Mouse (Mus musculus): Measurements from ENCODE around the gene Sdf2. TPM values are rescaled to one million over a fixed set of nuclear protein-coding genes. Genes with fewer than 3 reads are reported as not detected.
"Not testable (repeated sequence)": the region's sequence is repeated elsewhere in the genome, so short reads cannot be mapped to it uniquely, and the experiment has no call there.

Sdf2 gene
- polyA plus RNA-seq, 1 experiment = 121 TPM

- TF ChIP-seq POLR2A (IDR thresholded peaks at IDR 0.05; ENCODE audit: borderline replicate concordance, insufficient read depth, low read length) = no peak
- TF ChIP-seq CTCF (IDR thresholded peaks at IDR 0.05; ENCODE audit: borderline replicate concordance, insufficient read depth, low read depth, low read length) = no peak
- Histone ChIP-seq H3K4me1 (ENCODE audit: control insufficient read depth, insufficient read depth, low read length) (no peaks in the 10 kb centered on the region; the same call in 1 of the 2 replicates), H3K27me3 (ENCODE audit: control insufficient read depth, insufficient read depth, low read length) (no peaks in the 10 kb centered on the region), H3K4me3 (replicated peaks; ENCODE audit: insufficient read depth, low read depth, low read length) (no peak overlapping the region), H3K27ac (ENCODE audit: insufficient read depth, low read length) (no peak overlapping the region)
- WGBS = 67% methylated on average over 6 of the region's 6 CpGs
- DNase-seq = no peak
Observed at GRCm38 (mm10) chr11:78265571-78265970, 20.0 kb downstream of the Sdf2 start.

GRCm38 (mm10) chr11:78271986-78272385 lies 26.4 kb downstream of the Sdf2 start:
- no peaks in the 10 kb centered on the region for H3K27me3 ChIP-seq (ENCODE audit: control insufficient read depth, insufficient read depth, low read length)
- no peaks in the 10 kb centered on the region for H3K4me1 ChIP-seq (ENCODE audit: control insufficient read depth, insufficient read depth, low read length)
- WGBS = 62% methylated on average over 13 of the region's 13 CpGs
- no peak for DNase-seq
- TF ChIP-seq CTCF (IDR thresholded peaks at IDR 0.05; ENCODE audit: borderline replicate concordance, insufficient read depth, low read depth, low read length) (no peak), POLR2A (IDR thresholded peaks at IDR 0.05; ENCODE audit: borderline replicate concordance, insufficient read depth, low read length) (no peak)
- H3K27ac ChIP-seq (ENCODE audit: insufficient read depth, low read length) = no peak overlapping the region
- H3K4me3 ChIP-seq (replicated peaks; ENCODE audit: insufficient read depth, low read depth, low read length) = no peak overlapping the region

- no peak for TF ChIP-seq POLR2A (IDR thresholded peaks at IDR 0.05; ENCODE audit: borderline replicate concordance, insufficient read depth, low read length)
- TF ChIP-seq CTCF (IDR thresholded peaks at IDR 0.05; ENCODE audit: borderline replicate concordance, insufficient read depth, low read depth, low read length) = no peak
- Histone ChIP-seq H3K27ac (ENCODE audit: insufficient read depth, low read length) (no peak overlapping the region), H3K4me3 (replicated peaks; ENCODE audit: insufficient read depth, low read depth, low read length) (no peak overlapping the region), H3K27me3 (ENCODE audit: control insufficient read depth, insufficient read depth, low read length) (no peaks in the 10 kb centered on the region), H3K4me1 (ENCODE audit: control insufficient read depth, insufficient read depth, low read length) (no peaks in the 10 kb centered on the region)
- DNase-seq = no peak
- 100% methylated on average over 1 of the region's 1 CpGs for WGBS
Observed at GRCm38 (mm10) chr11:78275596-78275995, 30.1 kb downstream of the Sdf2 start.

- not testable (repeated sequence) for DNase-seq; H3K27me3 ChIP-seq (ENCODE audit: control insufficient read depth, insufficient read depth, low read length); H3K4me1 ChIP-seq (ENCODE audit: control insufficient read depth, insufficient read depth, low read length); H3K4me3 ChIP-seq (replicated peaks; ENCODE audit: insufficient read depth, low read depth, low read length); H3K27ac ChIP-seq (ENCODE audit: insufficient read depth, low read length)
- 94% methylated on average over 4 of the region's 4 CpGs for WGBS
- 0 out of 2 replicates have a peak, but pooled peaks have one; percentile 2 for TF ChIP-seq CTCF (IDR thresholded peaks at IDR 0.05; ENCODE audit: borderline replicate concordance, insufficient read depth, low read depth, low read length)
Observed at GRCm38 (mm10) chr11:78276169-78276568, 30.6 kb downstream of the Sdf2 start.

- no peaks in the 10 kb centered on the region for H3K4me1 ChIP-seq (ENCODE audit: control insufficient read depth, insufficient read depth, low read length)
- no peak overlapping the region for H3K4me3 ChIP-seq (replicated peaks; ENCODE audit: insufficient read depth, low read depth, low read length)
- H3K27me3 ChIP-seq (ENCODE audit: control insufficient read depth, insufficient read depth, low read length) = no peaks in the 10 kb centered on the region
- no peak overlapping the region for H3K27ac ChIP-seq (ENCODE audit: insufficient read depth, low read length)
- no peak for TF ChIP-seq CTCF (IDR thresholded peaks at IDR 0.05; ENCODE audit: borderline replicate concordance, insufficient read depth, low read depth, low read length)
- no peak for TF ChIP-seq POLR2A (IDR thresholded peaks at IDR 0.05; ENCODE audit: borderline replicate concordance, insufficient read depth, low read length)
- DNase-seq = no peak
- 88% methylated on average over 7 of the region's 7 CpGs for WGBS
Observed at GRCm38 (mm10) chr11:78278853-78279252, 33.3 kb downstream of the Sdf2 start.

- DNase-seq = no peak
- no peak overlapping the region for H3K4me3 ChIP-seq (replicated peaks; ENCODE audit: insufficient read depth, low read depth, low read length)
- WGBS = 72% methylated on average over 4 of the region's 4 CpGs
- TF ChIP-seq CTCF (IDR thresholded peaks at IDR 0.05; ENCODE audit: borderline replicate concordance, insufficient read depth, low read depth, low read length) (no peak), POLR2A (IDR thresholded peaks at IDR 0.05; ENCODE audit: borderline replicate concordance, insufficient read depth, low read length) (no peak)
- H3K27ac ChIP-seq (ENCODE audit: insufficient read depth, low read length) = no peak overlapping the region
- no peaks in the 10 kb centered on the region for H3K4me1 ChIP-seq (ENCODE audit: control insufficient read depth, insufficient read depth, low read length)
- H3K27me3 ChIP-seq (ENCODE audit: control insufficient read depth, insufficient read depth, low read length) = no peaks in the 10 kb centered on the region
Observed at GRCm38 (mm10) chr11:78279586-78279985, 34.0 kb downstream of the Sdf2 start.

- no peak for TF ChIP-seq POLR2A (IDR thresholded peaks at IDR 0.05; ENCODE audit: borderline replicate concordance, insufficient read depth, low read length)
- TF ChIP-seq CTCF (IDR thresholded peaks at IDR 0.05; ENCODE audit: borderline replicate concordance, insufficient read depth, low read depth, low read length) = no peak
- no peaks in the 10 kb centered on the region for H3K4me1 ChIP-seq (ENCODE audit: control insufficient read depth, insufficient read depth, low read length)
- no peaks in the 10 kb centered on the region for H3K27me3 ChIP-seq (ENCODE audit: control insufficient read depth, insufficient read depth, low read length)
- no peak for DNase-seq
- WGBS = 85% methylated on average over 7 of the region's 7 CpGs
- no peak overlapping the region for H3K4me3 ChIP-seq (replicated peaks; ENCODE audit: insufficient read depth, low read depth, low read length)
- no peak overlapping the region for H3K27ac ChIP-seq (ENCODE audit: insufficient read depth, low read length)
Observed at GRCm38 (mm10) chr11:78289146-78289763, 43.7 kb downstream of the Sdf2 start.

GRCm38 (mm10) chr11:78290654-78291053 lies 45.1 kb downstream of the Sdf2 start, which contains the start of gene BC030499:
Gene BC030499 (plus strand): TSS chr11:78290841.
- Histone ChIP-seq H3K27ac (ENCODE audit: insufficient read depth, low read length) (no peak within 1 kb of the TSS), H3K4me3 (replicated peaks; ENCODE audit: insufficient read depth, low read depth, low read length) (no peak within 1 kb of the TSS), H3K4me1 (ENCODE audit: control insufficient read depth, insufficient read depth, low read length) (no peaks in the 10 kb centered on the region), H3K27me3 (ENCODE audit: control insufficient read depth, insufficient read depth, low read length) (no peaks in the 10 kb centered on the region)
- TF ChIP-seq POLR2A (IDR thresholded peaks at IDR 0.05; ENCODE audit: borderline replicate concordance, insufficient read depth, low read length) (no peak), CTCF (IDR thresholded peaks at IDR 0.05; ENCODE audit: borderline replicate concordance, insufficient read depth, low read depth, low read length) (no peak)
- WGBS = 87% methylated on average over 4 of the region's 4 CpGs
- DNase-seq = no peak
